Mouse (Mus musculus) urinary bladder, postnatal 10 days (tissue): ENCODE measurements around the gene Cep70.
A peak's percentile ranks its signal among the peaks of the same experiment; 100 is the strongest.

Experiments
- DNase-seq: peaks from one replicate; pipeline ENCODE4 v3.0.0; 2022; ENCODE audit warnings: low spot score

Cep70 gene

GRCm38 (mm10) chr9:99243190-99243894, at the start of gene Cep70:
Gene Cep70 (plus strand): TSS chr9:99243367.
- peak; percentile 76 for DNase-seq

- DNase-seq: no peak
These were observed 30.5 kb upstream of the Cep70 start for GRCm38 (mm10) chr9:99212643-99213042.

- DNase-seq: no peak
These were observed 27.0 kb upstream of the Cep70 start for GRCm38 (mm10) chr9:99216182-99216581.

GRCm38 (mm10) chr9:99217999-99218719, 25.0 kb upstream of the Cep70 start:
- no peak for DNase-seq

GRCm38 (mm10) chr9:99221636-99222035, 21.5 kb upstream of the Cep70 start:
- DNase-seq: no peak

GRCm38 (mm10) chr9:99224583-99224982, 18.6 kb upstream of the Cep70 start:
- no peak for DNase-seq

- no peak for DNase-seq
These were observed 13.7 kb upstream of the Cep70 start for GRCm38 (mm10) chr9:99229450-99229849.

GRCm38 (mm10) chr9:99237139-99237538, 6.0 kb upstream of the Cep70 start, which contains the start of gene Faiml:
Gene Faiml (minus strand): TSS chr9:99237239.
- no peak for DNase-seq

GRCm38 (mm10) chr9:99238276-99238675, 4.9 kb upstream of the Cep70 start:
- no peak for DNase-seq

GRCm38 (mm10) chr9:99239256-99239655, 3.9 kb upstream of the Cep70 start:
- no peak for DNase-seq

GRCm38 (mm10) chr9:99240571-99240970, 2.6 kb upstream of the Cep70 start:
- no peak for DNase-seq

- DNase-seq: no peak
These were observed 1.1 kb upstream of the Cep70 start for GRCm38 (mm10) chr9:99242035-99242434.

- DNase-seq: no peak
These were observed 506 bp upstream of the Cep70 start for GRCm38 (mm10) chr9:99242533-99243189.

GRCm38 (mm10) chr9:99243895-99244293, 727 bp downstream of the Cep70 start:
- no peak for DNase-seq

GRCm38 (mm10) chr9:99248304-99248703, 5.1 kb downstream of the Cep70 start:
- no peak for DNase-seq

GRCm38 (mm10) chr9:99248906-99249305, 5.7 kb downstream of the Cep70 start:
- no peak for DNase-seq

- DNase-seq: no peak
These were observed 10.7 kb downstream of the Cep70 start for GRCm38 (mm10) chr9:99253861-99254260.

- no peak for DNase-seq
These were observed 13.0 kb downstream of the Cep70 start for GRCm38 (mm10) chr9:99256206-99256605.

- no peak for DNase-seq
These were observed 13.7 kb downstream of the Cep70 start for GRCm38 (mm10) chr9:99256821-99257220.

GRCm38 (mm10) chr9:99258891-99259290, 15.7 kb downstream of the Cep70 start:
- no peak for DNase-seq

- DNase-seq: no peak
These were observed 61.1 kb downstream of the Cep70 start for GRCm38 (mm10) chr9:99304296-99304695.

- no peak for DNase-seq
These were observed 63.1 kb downstream of the Cep70 start for GRCm38 (mm10) chr9:99306226-99306625.

GRCm38 (mm10) chr9:99319343-99319951, 76.3 kb downstream of the Cep70 start:
- no peak for DNase-seq
